Mouse (Mus musculus) heart, postnatal 0 days (tissue): ENCODE results near the gene Ahcyl2.

ENCODE experiments used
- CTCF ChIP-seq: IDR thresholded peaks from 2 replicates; pipeline ENCODE4 v1.5.1; 2016; ENCODE audit warnings: antibody characterized with exemption, control low read depth, low read depth
- EP300 ChIP-seq: IDR thresholded peaks from 2 replicates; pipeline ENCODE4 v1.6.1; 2016; ENCODE audit warnings: antibody characterized with exemption, low read depth

GRCm38 (mm10) chr6:29814616-29815015 is 46.8 kb downstream of the Ahcyl2 start:
- TF ChIP-seq EP300, result no peak
- TF ChIP-seq CTCF, result no peak
